Mouse (Mus musculus) hindbrain, embryonic 16.5 days (tissue): Measurements from ENCODE around the gene Mpdz. TPM values are rescaled to one million over a fixed set of nuclear protein-coding genes. Genes with fewer than 3 reads are reported as not detected.

Source experiments
- ATAC-seq: fragments of 200-750 bp; cut with Nextera tagmentation; 2 replicates; pipeline ENCODE4 v1.8.0; 2017; ENCODE audit warnings: moderate TSS enrichment, moderate library complexity
- H3K27ac ChIP-seq: fragments of 300-500 bp; sonication (generic); 2 replicates; pipeline ENCODE4 v1.5.1; 2014; ENCODE audit warnings: low read depth, mild to moderate bottlenecking, control low read depth, low read length, moderate library complexity
- H3K27me3 ChIP-seq: fragments of 300-500 bp; sonication (generic); replicated peaks from 2 replicates; pipeline ENCODE4 v1.6.1; 2014; ENCODE audit warnings: low read length; ENCODE audit not compliant: control insufficient read depth, insufficient read depth
- H3K36me3 ChIP-seq: fragments of 300-500 bp; sonication (generic); 2 replicates; pipeline ENCODE4 v1.6.1; 2014; ENCODE audit warnings: mild to moderate bottlenecking, low read length, moderate library complexity, mixed read lengths; ENCODE audit not compliant: control insufficient read depth, insufficient read depth
- H3K4me1 ChIP-seq: fragments of 300-500 bp; sonication (generic); 2 replicates; pipeline ENCODE4 v1.6.1; 2014; ENCODE audit warnings: low read depth, low read length; ENCODE audit not compliant: control insufficient read depth, insufficient read depth
- H3K4me2 ChIP-seq: fragments of 300-500 bp; sonication (generic); 2 replicates; pipeline ENCODE4 v1.6.1; 2014; ENCODE audit warnings: mild to moderate bottlenecking, low read length, control low read depth, moderate library complexity
- H3K4me3 ChIP-seq: fragments of 300-500 bp; sonication (generic); 2 replicates; pipeline ENCODE4 v1.5.1; 2014; ENCODE audit warnings: mild to moderate bottlenecking, low read length, control low read depth, moderate library complexity
- H3K9ac ChIP-seq: fragments of 300-500 bp; sonication (generic); 2 replicates; pipeline ENCODE4 v1.6.1; 2014; ENCODE audit warnings: low read depth, mild to moderate bottlenecking, control low read depth, low read length, moderate library complexity
- H3K9me3 ChIP-seq: fragments of 300-500 bp; sonication (generic); 2 replicates; pipeline ENCODE4 v1.6.1; 2014; ENCODE audit warnings: mild to moderate bottlenecking, low read length, moderate library complexity; ENCODE audit not compliant: control insufficient read depth
- WGBS: fragments of 180-500 bp; shearing (Covaris S2); extraction: QIAGEN DNeasy Blood & Tissue Kit; methylation state at CpG from one replicate; pipeline ENCODE4 v1.1.7; 2014; 5-methylcytosine and 5-hydroxymethylcytosine counted together
- polyA plus RNA-seq: library from polyadenylated mRNA; unstranded; fragments of >200 nt; fragmentation: Nextera tagmentation; extraction: Ambion mirVana; gene quantifications from 2 replicates; pipeline ENCODE4 v1.2.1, GENCODE M21; 2015

Gene Mpdz
- 11.7 and 13.7 TPM in 2 replicates for polyA plus RNA-seq

DNA sequence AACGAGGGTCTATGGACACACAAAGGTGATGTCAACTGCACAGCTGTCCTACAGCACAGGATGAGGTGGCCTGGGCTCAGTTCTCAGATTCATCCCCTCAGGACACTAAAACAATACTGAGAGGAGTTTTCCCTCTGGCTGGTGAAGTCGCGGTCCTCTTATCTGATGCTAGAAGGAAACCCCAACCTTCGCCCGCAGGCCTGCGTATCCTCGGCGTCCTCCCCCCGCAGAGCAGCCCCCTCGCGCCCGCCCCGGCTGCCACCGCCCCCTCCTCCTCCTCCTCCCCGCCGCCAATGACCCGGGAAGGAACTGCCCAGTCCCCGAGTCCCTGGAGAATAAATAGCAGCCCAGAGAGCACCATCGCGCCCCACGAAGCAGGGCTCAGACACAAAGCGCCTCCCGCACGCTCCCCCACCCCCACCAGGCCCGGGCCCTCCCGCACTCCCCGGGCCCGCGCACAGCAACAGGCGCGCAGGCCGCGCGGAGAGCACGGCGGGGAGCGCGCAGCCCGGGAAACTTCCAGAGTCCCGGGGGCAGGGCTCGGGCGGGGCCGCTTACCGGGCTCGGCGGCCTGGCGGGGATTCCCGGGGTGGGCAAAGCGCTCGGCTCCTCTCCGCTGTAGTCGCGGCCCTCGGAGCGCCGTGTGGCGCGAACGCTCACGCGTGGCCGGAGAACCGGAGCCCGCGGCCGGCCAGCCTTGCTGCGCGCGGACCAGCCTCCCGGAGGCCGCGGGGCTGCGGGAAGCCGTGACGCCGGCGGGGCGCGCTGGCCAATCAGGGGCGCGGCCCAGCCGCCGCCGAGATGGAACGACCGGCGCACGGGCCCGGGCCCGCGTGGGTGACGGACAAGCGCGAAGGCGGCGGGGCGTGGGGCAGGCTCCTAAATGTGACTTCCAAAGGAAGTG lies at the start of gene Mpdz:
Mpdz (minus strand) TSS at position 738 of the 904 bp plus-strand sequence.
- H3K4me2 ChIP-seq, result peak within 1 kb of the TSS; percentile 67
- peaks cover 4% of the 10 kb centered on the region for H3K4me1 ChIP-seq
- H3K9me3 ChIP-seq, result no peaks in the 10 kb centered on the region
- peak within 1 kb of the TSS; percentile 75 for H3K27ac ChIP-seq
- H3K36me3 ChIP-seq, result no peaks in the 10 kb centered on the region
- H3K27me3 ChIP-seq, result no peaks in the 10 kb centered on the region
- WGBS, result under 1% methylated on average over 89 of the region's 97 CpGs
- peak within 1 kb of the TSS; percentile 91 for H3K9ac ChIP-seq
- ATAC-seq, result peak; percentile 95
- peak within 1 kb of the TSS; percentile 88 for H3K4me3 ChIP-seq

DNA sequence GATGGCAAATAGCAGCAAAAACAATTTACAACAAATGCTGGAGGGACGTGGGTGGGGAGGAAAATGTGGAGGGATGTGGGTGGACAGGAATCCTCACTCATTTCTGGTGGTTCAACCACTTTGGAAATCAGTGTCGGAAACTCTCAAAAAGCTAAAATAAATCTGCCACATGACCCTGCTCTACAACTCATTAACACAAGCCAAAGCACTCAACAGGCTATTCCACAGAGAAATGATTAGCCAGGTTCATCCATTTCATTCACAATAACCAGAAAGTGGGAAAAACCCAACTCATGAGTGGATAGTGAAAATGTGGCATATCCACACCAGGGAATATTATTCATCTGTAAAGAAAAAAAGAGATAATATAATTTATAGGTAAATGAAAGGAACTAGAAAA lies 47.9 kb upstream of the Mpdz start:
- Histone ChIP-seq H3K4me3 (no peak overlapping the region), H3K9me3 (no peaks in the 10 kb centered on the region), H3K27me3 (no peaks in the 10 kb centered on the region), H3K36me3 (no peaks in the 10 kb centered on the region), H3K9ac (no peak overlapping the region), H3K4me2 (no peak overlapping the region), H3K27ac (no peak overlapping the region), H3K4me1 (no peaks in the 10 kb centered on the region)
- 88% methylated on average over 2 of the region's 2 CpGs for WGBS
- ATAC-seq, result no peak

DNA sequence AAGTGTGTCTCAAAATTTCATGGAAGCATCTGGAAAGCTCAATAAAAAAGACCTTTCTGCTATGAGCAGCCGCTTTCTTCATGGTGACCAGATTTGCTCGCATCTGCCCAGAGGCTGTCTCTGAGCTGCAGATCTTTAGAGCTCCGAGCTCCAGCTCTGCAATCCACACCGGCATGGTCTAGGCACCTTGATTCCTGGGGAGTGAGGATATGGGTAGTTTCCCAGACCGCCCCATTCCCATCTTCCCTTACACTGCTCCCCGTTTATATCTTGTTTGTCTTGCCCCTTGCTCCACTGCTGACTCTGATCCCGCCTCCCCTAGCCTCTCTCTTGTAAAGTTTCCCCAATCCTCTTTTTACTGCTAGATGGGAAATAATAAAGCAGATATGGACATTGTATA lies 42.0 kb upstream of the Mpdz start:
- WGBS, result 84% methylated on average over 7 of the region's 7 CpGs
- Histone ChIP-seq H3K4me3 (no peak overlapping the region), H3K27me3 (no peaks in the 10 kb centered on the region), H3K27ac (no peak overlapping the region), H3K36me3 (no peaks in the 10 kb centered on the region), H3K4me2 (no peak overlapping the region), H3K4me1 (0 out of 2 replicates have a peak, but pooled peaks cover 2% of the 10 kb centered on the region), H3K9me3 (no peaks in the 10 kb centered on the region), H3K9ac (no peak overlapping the region)
- no peak for ATAC-seq

DNA sequence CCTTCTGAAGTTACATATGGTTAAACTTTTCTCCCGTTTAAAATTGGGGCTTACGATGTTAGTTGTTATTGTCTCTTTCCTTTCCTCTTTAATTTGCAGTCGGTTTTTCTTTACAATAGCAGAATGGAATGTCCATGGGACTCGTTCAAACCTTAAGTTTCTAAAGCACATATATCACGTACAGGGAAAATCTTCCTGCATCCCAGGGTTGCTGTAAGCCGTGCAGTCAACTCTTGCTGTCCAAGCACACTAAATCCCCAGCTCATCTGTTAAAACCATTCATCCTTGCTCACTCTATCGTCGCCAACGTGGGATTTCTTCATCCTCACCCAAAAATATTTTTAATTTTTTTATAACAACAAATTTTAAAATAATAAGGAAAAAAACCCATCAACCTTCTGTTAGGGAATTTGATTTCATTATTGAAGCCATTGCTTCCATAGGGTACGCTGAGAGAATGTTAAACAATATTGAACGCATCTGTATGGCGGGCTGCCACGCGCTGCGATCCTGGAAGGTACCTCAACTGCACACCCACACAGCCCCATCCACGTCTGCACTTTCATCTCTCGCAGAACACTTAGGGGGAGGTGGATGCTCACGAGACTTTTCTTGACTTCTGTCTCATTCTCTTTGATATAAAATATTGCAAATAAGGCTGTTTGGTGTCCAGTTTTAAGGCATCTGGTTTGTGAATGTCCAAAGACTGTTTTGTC lies 41.4 kb upstream of the Mpdz start:
- H3K9ac ChIP-seq, result no peak overlapping the region
- 80% methylated on average over 18 of the region's 18 CpGs for WGBS
- no peaks in the 10 kb centered on the region for H3K36me3 ChIP-seq
- H3K27me3 ChIP-seq, result no peaks in the 10 kb centered on the region
- H3K4me3 ChIP-seq, result no peak overlapping the region
- H3K4me2 ChIP-seq, result no peak overlapping the region
- 0 out of 2 replicates have a peak, but pooled peaks cover 2% of the 10 kb centered on the region for H3K4me1 ChIP-seq
- no peak for ATAC-seq
- H3K9me3 ChIP-seq, result no peaks in the 10 kb centered on the region
- no peak overlapping the region for H3K27ac ChIP-seq

DNA sequence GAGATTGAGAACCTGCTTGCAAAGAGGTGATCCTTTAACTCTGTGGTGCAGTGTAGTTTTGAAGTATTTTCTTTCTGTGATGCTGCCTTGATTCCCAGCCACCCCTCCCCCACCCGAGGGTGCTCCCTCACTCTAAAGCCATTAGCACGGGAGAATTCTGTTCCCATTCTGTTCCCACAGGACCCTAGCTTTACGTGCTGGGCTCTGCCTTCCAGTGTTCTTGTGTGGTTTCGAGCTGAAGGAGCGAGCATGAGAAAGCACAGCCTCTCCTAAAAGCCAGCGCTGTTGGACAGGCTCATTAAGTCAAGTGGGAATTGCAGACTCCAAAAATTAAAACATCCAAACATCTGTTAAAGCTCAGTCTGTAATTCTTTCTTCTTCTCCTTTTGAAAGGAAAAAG lies 40.5 kb upstream of the Mpdz start:
- Histone ChIP-seq H3K9me3 (no peaks in the 10 kb centered on the region), H3K4me2 (no peak overlapping the region; the same call in 1 of the 2 replicates), H3K4me1 (0 out of 2 replicates have a peak, but pooled peaks cover 2% of the 10 kb centered on the region), H3K4me3 (no peak overlapping the region), H3K27ac (no peak overlapping the region), H3K9ac (no peak overlapping the region; the same call in 1 of the 2 replicates), H3K36me3 (no peaks in the 10 kb centered on the region), H3K27me3 (no peaks in the 10 kb centered on the region)
- no peak for ATAC-seq
- WGBS, result 21% methylated on average over 6 of the region's 6 CpGs

DNA sequence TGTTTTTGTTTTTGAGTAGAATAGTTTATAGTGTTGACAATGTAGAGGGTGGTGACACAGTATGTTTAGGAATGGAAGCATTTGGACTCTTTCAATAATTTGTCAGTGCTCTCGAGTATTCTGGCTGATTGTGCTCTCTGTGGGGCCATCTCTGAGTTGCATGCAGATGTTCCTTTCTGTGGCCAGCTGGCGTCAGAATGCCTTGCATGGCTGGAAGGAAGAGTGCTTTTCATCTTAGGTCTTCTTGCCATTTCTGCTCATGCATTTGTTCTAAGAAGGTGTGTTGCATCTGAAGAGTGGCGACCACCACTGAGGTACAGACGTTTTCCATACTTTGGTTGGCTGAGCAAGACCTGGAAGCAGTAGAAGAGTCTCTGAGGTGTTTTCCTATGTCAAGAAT lies 24.2 kb upstream of the Mpdz start:
- no peak for ATAC-seq
- 84% methylated on average over 4 of the region's 4 CpGs for WGBS

DNA sequence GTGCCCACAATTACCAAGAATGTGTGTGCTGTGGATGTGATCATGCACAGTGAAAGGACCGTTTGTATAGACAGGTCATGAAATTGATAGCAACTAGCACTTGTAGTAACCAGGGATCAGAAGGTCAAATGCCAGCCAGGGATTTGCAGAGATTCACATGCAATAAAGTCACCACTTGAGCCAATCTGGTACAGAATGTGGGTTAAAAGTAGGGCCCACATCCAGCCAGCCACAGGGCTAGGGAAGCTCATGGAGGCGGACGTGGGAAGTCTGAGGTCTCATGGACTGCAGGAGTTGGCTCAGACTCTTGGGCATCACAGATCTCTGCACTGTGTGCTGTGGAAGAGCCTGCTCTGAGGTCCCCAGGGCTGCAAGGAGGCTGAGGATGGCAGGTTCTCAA lies 22.6 kb upstream of the Mpdz start:
- Histone ChIP-seq H3K27me3 (no peaks in the 10 kb centered on the region), H3K36me3 (no peaks in the 10 kb centered on the region), H3K27ac (no peak overlapping the region), H3K4me1 (no peaks in the 10 kb centered on the region), H3K4me3 (no peak overlapping the region), H3K9ac (no peak overlapping the region), H3K9me3 (no peaks in the 10 kb centered on the region), H3K4me2 (no peak overlapping the region)
- no peak for ATAC-seq
- 93% methylated on average over 3 of the region's 3 CpGs for WGBS

More for the DNA sequence above, 24.2 kb upstream of the Mpdz start:
- Histone ChIP-seq H3K36me3 (no peaks in the 10 kb centered on the region), H3K27me3 (no peaks in the 10 kb centered on the region), H3K9me3 (no peaks in the 10 kb centered on the region), H3K4me3 (no peak overlapping the region), H3K9ac (no peak overlapping the region), H3K4me1 (no peaks in the 10 kb centered on the region), H3K4me2 (no peak overlapping the region), H3K27ac (no peak overlapping the region)

DNA sequence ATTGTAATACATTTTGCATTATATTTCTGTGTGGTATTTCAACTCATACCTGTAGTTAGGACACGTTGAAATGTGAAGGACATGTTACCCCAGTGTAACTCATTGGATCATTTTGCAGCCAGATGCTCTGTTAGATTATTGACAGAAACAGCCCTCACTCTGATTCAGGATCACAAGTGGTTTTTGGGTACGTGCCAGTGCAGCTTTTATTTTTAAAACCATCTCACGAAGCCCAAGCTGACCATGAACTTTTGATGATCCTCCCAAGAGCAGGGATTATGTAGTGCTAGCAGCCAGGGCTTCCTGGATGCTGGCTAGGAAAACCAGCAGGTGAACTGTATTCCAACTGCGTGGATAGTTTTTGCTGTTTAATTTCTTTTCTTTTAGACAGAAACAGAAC lies 19.6 kb upstream of the Mpdz start:
- Histone ChIP-seq H3K4me2 (no peak overlapping the region), H3K9ac (no peak overlapping the region), H3K4me3 (no peak overlapping the region), H3K4me1 (no peaks in the 10 kb centered on the region), H3K27ac (no peak overlapping the region), H3K36me3 (no peaks in the 10 kb centered on the region), H3K9me3 (no peaks in the 10 kb centered on the region), H3K27me3 (no peaks in the 10 kb centered on the region)
- no peak for ATAC-seq
- 68% methylated on average over 4 of the region's 4 CpGs for WGBS

DNA sequence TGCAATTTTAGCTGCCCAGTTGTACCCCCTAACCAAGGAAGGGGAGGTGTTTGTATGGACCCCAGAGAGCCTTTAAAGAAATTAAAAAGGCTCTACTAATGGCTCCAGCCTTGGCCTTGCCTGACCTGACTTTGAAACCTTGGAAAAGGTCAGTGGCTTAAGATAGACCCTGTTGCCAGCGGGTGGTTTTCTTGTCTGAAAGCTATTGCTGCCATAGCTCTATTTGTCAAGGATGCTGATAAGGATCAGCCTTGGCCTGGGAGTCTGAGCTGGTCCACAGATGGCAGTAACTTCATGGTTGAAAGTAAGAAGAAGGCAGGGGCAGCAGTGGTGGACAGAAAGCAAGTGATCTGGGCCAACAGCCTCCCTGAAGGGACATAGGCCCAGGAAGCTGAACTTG lies 16.3 kb upstream of the Mpdz start:
- Histone ChIP-seq H3K4me2 (no peak overlapping the region), H3K27me3 (no peaks in the 10 kb centered on the region), H3K4me3 (no peak overlapping the region), H3K27ac (no peak overlapping the region), H3K36me3 (no peaks in the 10 kb centered on the region), H3K4me1 (no peaks in the 10 kb centered on the region), H3K9me3 (no peaks in the 10 kb centered on the region), H3K9ac (no peak overlapping the region)
- 80% methylated on average over 1 of the region's 1 CpGs for WGBS
- no peak for ATAC-seq
